Mouse (Mus musculus): ENCODE measurements around the gene Evi5. TPM values are rescaled to one million over a fixed set of nuclear protein-coding genes. Genes with fewer than 3 reads are reported as not detected.

The Evi5 gene
- polyA plus RNA-seq, 1 experiment, result 6.8 TPM

DNA sequence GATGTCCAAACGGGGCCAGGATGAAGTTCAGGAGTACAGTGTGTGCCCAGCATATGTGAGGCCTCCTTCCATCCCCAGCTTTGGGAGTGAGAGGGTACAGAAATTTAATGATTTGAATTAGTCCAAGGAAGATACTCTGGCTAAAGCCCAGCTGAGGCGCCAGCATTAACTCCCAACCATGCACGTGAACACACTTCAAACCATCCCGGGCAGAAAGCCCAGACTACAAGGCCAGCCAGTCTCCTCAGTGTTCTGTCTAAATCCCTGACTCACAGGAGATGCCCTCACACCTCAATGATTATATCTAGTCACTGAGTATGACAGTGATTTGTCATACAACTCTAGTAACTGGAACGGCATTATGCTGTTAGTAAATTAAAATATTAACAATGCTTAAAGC is 27.6 kb downstream of the Evi5 start:
- Histone ChIP-seq H3K79me3 (ENCODE audit: low read depth) (peaks cover 24% of the 10 kb centered on the region), H3K4me3 (ENCODE audit: insufficient read depth, poor library complexity, severe bottlenecking) (no peak overlapping the region), H3K27me3 (ENCODE audit: control insufficient read depth, insufficient read depth, insufficient read length) (no peaks in the 10 kb centered on the region), H3K36me3 (ENCODE audit: control insufficient read depth, insufficient read depth) (no peaks in the 10 kb centered on the region), H3K79me2 (ENCODE audit: control insufficient read depth, insufficient read depth) (peaks cover 68% of the 10 kb centered on the region), H3ac (ENCODE audit: control insufficient read depth, insufficient read length, low read depth) (no peak overlapping the region)
- TF ChIP-seq MAX (IDR thresholded peaks at IDR 0.05) (no peak), MYOD1 (IDR thresholded peaks at IDR 0.05; ENCODE audit: control insufficient read depth, insufficient read length, low read depth) (no peak), MYOG (IDR thresholded peaks at IDR 0.05; ENCODE audit: control insufficient read depth, extremely low read depth, insufficient read length) (no peak), CTCF (IDR thresholded peaks at IDR 0.05; ENCODE audit: control insufficient read depth, insufficient read depth, insufficient read length) (no peak), FOSL1 (IDR thresholded peaks at IDR 0.05; ENCODE audit: insufficient read depth, low read length, poor library complexity, severe bottlenecking) (no peak), USF1 (IDR thresholded peaks at IDR 0.05; ENCODE audit: low read depth) (no peak), CEBPB (IDR thresholded peaks at IDR 0.05; ENCODE audit: low read depth) (no peak)

- H3K79me3 ChIP-seq (ENCODE audit: low read depth), result peaks cover 3% of the 10 kb centered on the region
- H3ac ChIP-seq (ENCODE audit: control insufficient read depth, insufficient read length, low read depth), result no peak overlapping the region
- H3K79me2 ChIP-seq (ENCODE audit: control insufficient read depth, insufficient read depth), result peaks cover 38% of the 10 kb centered on the region
- H3K27me3 ChIP-seq (ENCODE audit: control insufficient read depth, insufficient read depth, insufficient read length), result no peaks in the 10 kb centered on the region
- no peak overlapping the region for H3K4me3 ChIP-seq (ENCODE audit: insufficient read depth, poor library complexity, severe bottlenecking)
- TF ChIP-seq MAX (IDR thresholded peaks at IDR 0.05) (no peak), CEBPB (IDR thresholded peaks at IDR 0.05; ENCODE audit: low read depth) (no peak), MYOD1 (IDR thresholded peaks at IDR 0.05; ENCODE audit: control insufficient read depth, insufficient read length, low read depth) (no peak), CTCF (IDR thresholded peaks at IDR 0.05; ENCODE audit: control insufficient read depth, insufficient read depth, insufficient read length) (no peak), USF1 (IDR thresholded peaks at IDR 0.05; ENCODE audit: low read depth) (no peak), MYOG (IDR thresholded peaks at IDR 0.05; ENCODE audit: control insufficient read depth, extremely low read depth, insufficient read length) (no peak), FOSL1 (IDR thresholded peaks at IDR 0.05; ENCODE audit: insufficient read depth, low read length, poor library complexity, severe bottlenecking) (no peak)
- H3K36me3 ChIP-seq (ENCODE audit: control insufficient read depth, insufficient read depth), result peaks cover 5% of the 10 kb centered on the region
These were observed 34.2 kb downstream of the Evi5 start for GRCm38 (mm10) chr5:107840549-107841238.

DNA sequence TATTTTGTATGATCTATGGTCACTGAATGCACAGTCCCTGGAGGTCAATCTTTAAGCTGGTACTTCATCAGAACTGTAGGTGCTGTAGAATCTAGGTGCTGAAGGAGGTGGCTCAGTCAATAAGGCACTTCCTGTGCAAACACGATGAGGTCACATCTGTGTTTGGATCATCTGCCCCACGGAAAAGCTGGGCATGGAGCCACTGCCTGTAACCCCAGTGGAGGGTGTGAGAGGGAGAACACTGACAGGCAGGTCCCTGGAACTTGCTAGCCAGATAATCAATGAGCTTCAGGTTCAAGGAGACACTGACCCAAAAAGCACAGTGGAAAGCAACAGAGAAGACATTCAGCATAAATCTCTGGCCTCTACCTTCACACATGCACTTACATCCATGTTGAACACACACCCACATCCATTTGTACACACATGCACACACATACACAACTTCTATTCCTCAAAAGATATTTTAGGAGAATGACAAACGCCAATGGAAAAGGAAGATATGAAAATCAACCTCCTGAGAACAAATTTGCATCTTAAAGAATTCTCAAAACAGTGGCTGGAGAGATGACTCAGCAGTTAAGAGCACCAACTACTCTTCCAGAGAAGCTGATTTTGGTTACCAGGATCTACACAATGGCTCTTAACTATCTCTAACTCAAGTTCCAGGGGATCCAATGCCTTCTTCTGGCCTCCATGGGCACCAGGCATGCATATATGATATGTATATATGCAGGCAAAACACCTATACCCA is 35.8 kb downstream of the Evi5 start:
- H3K79me3 ChIP-seq (ENCODE audit: low read depth), result peaks cover 2% of the 10 kb centered on the region
- no peaks in the 10 kb centered on the region for H3K27me3 ChIP-seq (ENCODE audit: control insufficient read depth, insufficient read depth, insufficient read length)
- H3K79me2 ChIP-seq (ENCODE audit: control insufficient read depth, insufficient read depth), result peaks cover 31% of the 10 kb centered on the region
- H3ac ChIP-seq (ENCODE audit: control insufficient read depth, insufficient read length, low read depth), result no peak overlapping the region
- H3K4me3 ChIP-seq (ENCODE audit: insufficient read depth, poor library complexity, severe bottlenecking), result no peak overlapping the region
- TF ChIP-seq FOSL1 (IDR thresholded peaks at IDR 0.05; ENCODE audit: insufficient read depth, low read length, poor library complexity, severe bottlenecking) (no peak), MYOG (IDR thresholded peaks at IDR 0.05; ENCODE audit: control insufficient read depth, extremely low read depth, insufficient read length) (no peak), CTCF (IDR thresholded peaks at IDR 0.05; ENCODE audit: control insufficient read depth, insufficient read depth, insufficient read length) (no peak), MYOD1 (IDR thresholded peaks at IDR 0.05; ENCODE audit: control insufficient read depth, insufficient read length, low read depth) (no peak), CEBPB (IDR thresholded peaks at IDR 0.05; ENCODE audit: low read depth) (no peak), MAX (IDR thresholded peaks at IDR 0.05) (no peak), USF1 (IDR thresholded peaks at IDR 0.05; ENCODE audit: low read depth) (no peak)
- peaks cover 5% of the 10 kb centered on the region for H3K36me3 ChIP-seq (ENCODE audit: control insufficient read depth, insufficient read depth)

- no peaks in the 10 kb centered on the region for H3K27me3 ChIP-seq (ENCODE audit: control insufficient read depth, insufficient read depth, insufficient read length)
- peaks cover 9% of the 10 kb centered on the region for H3K36me3 ChIP-seq (ENCODE audit: control insufficient read depth, insufficient read depth)
- H3ac ChIP-seq (ENCODE audit: control insufficient read depth, insufficient read length, low read depth), result no peak overlapping the region
- no peak overlapping the region for H3K4me3 ChIP-seq (ENCODE audit: insufficient read depth, poor library complexity, severe bottlenecking)
- H3K79me3 ChIP-seq (ENCODE audit: low read depth), result peaks cover 8% of the 10 kb centered on the region
- peaks cover 46% of the 10 kb centered on the region for H3K79me2 ChIP-seq (ENCODE audit: control insufficient read depth, insufficient read depth)
- TF ChIP-seq MAX (IDR thresholded peaks at IDR 0.05) (no peak), FOSL1 (IDR thresholded peaks at IDR 0.05; ENCODE audit: insufficient read depth, low read length, poor library complexity, severe bottlenecking) (no peak), CEBPB (IDR thresholded peaks at IDR 0.05; ENCODE audit: low read depth) (no peak), USF1 (IDR thresholded peaks at IDR 0.05; ENCODE audit: low read depth) (no peak)
These were observed 40.6 kb downstream of the Evi5 start for GRCm38 (mm10) chr5:107834287-107834686.

GRCm38 (mm10) chr5:107831351-107831750 is 43.6 kb downstream of the Evi5 start:
- no peak for TF ChIP-seq CTCF (IDR thresholded peaks at IDR 0.05; ENCODE audit: control insufficient read depth, insufficient read depth, insufficient read length)
- no peak for TF ChIP-seq USF1 (IDR thresholded peaks at IDR 0.05; ENCODE audit: low read depth)
- no peak for TF ChIP-seq MYOG (IDR thresholded peaks at IDR 0.05; ENCODE audit: control insufficient read depth, extremely low read depth, insufficient read length)
- no peak for TF ChIP-seq FOSL1 (IDR thresholded peaks at IDR 0.05; ENCODE audit: insufficient read depth, low read length, poor library complexity, severe bottlenecking)
- no peak for TF ChIP-seq MYOD1 (IDR thresholded peaks at IDR 0.05; ENCODE audit: control insufficient read depth, insufficient read length, low read depth)
- H3K36me3 ChIP-seq (ENCODE audit: control insufficient read depth, insufficient read depth), result peaks cover 9% of the 10 kb centered on the region
- peaks cover 51% of the 10 kb centered on the region for H3K79me2 ChIP-seq (ENCODE audit: control insufficient read depth, insufficient read depth)
- no peak overlapping the region for H3K4me3 ChIP-seq (ENCODE audit: insufficient read depth, poor library complexity, severe bottlenecking)
- no peak overlapping the region for H3ac ChIP-seq (ENCODE audit: control insufficient read depth, insufficient read length, low read depth)
- peaks cover 16% of the 10 kb centered on the region for H3K79me3 ChIP-seq (ENCODE audit: low read depth)
- H3K27me3 ChIP-seq (ENCODE audit: control insufficient read depth, insufficient read depth, insufficient read length), result no peaks in the 10 kb centered on the region
